In genomic region chr3:78509336-78509735, GRCm38 (mm10) we compare ENCODE assay signal across 7 mouse cellular contexts.
"Had no signal": no experiment of that assay in that cellular context is flagged by ENCODE, and none has a peak within 500 bp of the region (broad histone marks: within the 10 kb centered on the region; RNA-seq: fewer than 3 reads in every experiment).

No protein-coding gene starts in this region.

- DNase-seq: kidney, adult 18-20 months; kidney, postnatal 10 days; kidney, postnatal 4 days; lung, adult 2 months; lung, postnatal 4 days; midbrain, embryonic 14.5 days; thymus, postnatal 4 days had no signal
